Mouse (Mus musculus) layer of hippocampus, adult 8-10 months (tissue): ENCODE results near the gene Clcn1. TPM values are rescaled to one million over a fixed set of nuclear protein-coding genes. Genes with fewer than 3 reads are reported as not detected.
A peak's percentile ranks its signal among the peaks of the same experiment; 100 is the strongest.

ENCODE experiments used
- DNase-seq, 2 experiments: peaks; one replicate each; pipeline ENCODE4 v3.0.0; 2022; ENCODE audit warnings: low spot score in 2 of 2
- total RNA-seq, 4 experiments: library from RNA; stranded (reverse); gene quantifications; 2 replicates each; pipeline ENCODE4 v1.2.4; 2022

The Clcn1 gene
- total RNA-seq, 4 experiments from 2014 or later = 2.9 to 4.3 (median 3.4) TPM

- no peak for DNase-seq
These were observed 12.9 kb downstream of the Clcn1 start for GRCm38 (mm10) chr6:42299362-42299761.

- no peak for DNase-seq
These were observed 23.4 kb downstream of the Clcn1 start for GRCm38 (mm10) chr6:42309816-42310378.

GRCm38 (mm10) chr6:42310427-42311053 is 24.1 kb downstream of the Clcn1 start:
- DNase-seq = no peak

- no peak for DNase-seq
These were observed 31.8 kb downstream of the Clcn1 start for GRCm38 (mm10) chr6:42318293-42318692.

- DNase-seq = no peak
These were observed 37.0 kb downstream of the Clcn1 start for GRCm38 (mm10) chr6:42323371-42324066.

- DNase-seq = peak in 1 of 2 experiments; percentile 22
These were observed 37.6 kb downstream of the Clcn1 start for GRCm38 (mm10) chr6:42324067-42324481.

GRCm38 (mm10) chr6:42324482-42325267 is 38.2 kb downstream of the Clcn1 start, which contains the start of gene Fam131b:
TSS of gene Fam131b (minus strand) at chr6:42324643.
- peak; percentile 45 to 63 for DNase-seq

GRCm38 (mm10) chr6:42325268-42325609 is 38.8 kb downstream of the Clcn1 start:
- DNase-seq = peak; percentile 75 to 88

- DNase-seq = no peak
These were observed 40.0 kb downstream of the Clcn1 start for GRCm38 (mm10) chr6:42326509-42326908.

GRCm38 (mm10) chr6:42328757-42329156 is 42.3 kb downstream of the Clcn1 start:
- no peak for DNase-seq

GRCm38 (mm10) chr6:42330216-42330615 is 43.7 kb downstream of the Clcn1 start:
- no peak for DNase-seq

- DNase-seq = no peak
These were observed 44.5 kb downstream of the Clcn1 start for GRCm38 (mm10) chr6:42330946-42331345.

GRCm38 (mm10) chr6:42339189-42339588 is 52.7 kb downstream of the Clcn1 start:
- DNase-seq = no peak

- DNase-seq = no peak
These were observed 53.5 kb downstream of the Clcn1 start for GRCm38 (mm10) chr6:42339981-42340380.

GRCm38 (mm10) chr6:42342171-42342570 is 55.7 kb downstream of the Clcn1 start:
- DNase-seq = no peak

- DNase-seq = no peak
These were observed 57.1 kb downstream of the Clcn1 start for GRCm38 (mm10) chr6:42343361-42344120.

GRCm38 (mm10) chr6:42344255-42344654 is 57.8 kb downstream of the Clcn1 start:
- no peak for DNase-seq

- no peak for DNase-seq
These were observed 62.0 kb downstream of the Clcn1 start for GRCm38 (mm10) chr6:42348281-42349005.

- DNase-seq = peak; percentile 60 to 72
These were observed 62.5 kb downstream of the Clcn1 start for GRCm38 (mm10) chr6:42349006-42349425.

- peak; percentile 72 to 80 for DNase-seq
These were observed 63.0 kb downstream of the Clcn1 start, which contains the start of gene Zyx for GRCm38 (mm10) chr6:42349426-42350020. TSS of gene Zyx (plus strand) at chr6:42349630.
